Mouse (Mus musculus) intestine, embryonic 14.5 days (tissue): ENCODE data around the gene Cnih1. TPM values are rescaled to one million over a fixed set of nuclear protein-coding genes. Genes with fewer than 3 reads are reported as not detected.

ENCODE experiments used
- ATAC-seq: fragments of 200-750 bp; cut with Nextera tagmentation; replicated peaks from 2 replicates; pipeline ENCODE4 v1.8.0; 2017; ENCODE audit warnings: low read depth, moderate number of reproducible peaks, moderate TSS enrichment, moderate library complexity; ENCODE audit not compliant: low FRiP score, low TSS enrichment
- DNase-seq: peaks from one replicate; pipeline ENCODE4 v3.0.0-alpha.2; 2018; ENCODE audit warnings: low spot score
- H3K27ac ChIP-seq: fragments of 300-500 bp; sonication (generic); 2 replicates; pipeline ENCODE4 v1.5.1; 2014; ENCODE audit warnings: low read depth, mild to moderate bottlenecking, control low read depth
- H3K27me3 ChIP-seq: fragments of 300-500 bp; sonication (generic); replicated peaks from 2 replicates; pipeline ENCODE4 v1.6.1; 2014; ENCODE audit warnings: low read length, control low read depth; ENCODE audit not compliant: control insufficient read depth, insufficient read depth
- H3K36me3 ChIP-seq: fragments of 300-500 bp; sonication (generic); 2 replicates; pipeline ENCODE4 v1.6.1; 2014; ENCODE audit warnings: low read length, control low read depth; ENCODE audit not compliant: control insufficient read depth, insufficient read depth
- H3K4me1 ChIP-seq: fragments of 300-500 bp; sonication (generic); replicated peaks from 2 replicates; pipeline ENCODE4 v1.6.1; 2014; ENCODE audit warnings: low read length, control low read depth, mixed read lengths; ENCODE audit not compliant: control insufficient read depth, insufficient read depth
- H3K4me2 ChIP-seq: fragments of 300-500 bp; sonication (generic); 2 replicates; pipeline ENCODE4 v1.6.1; 2014; ENCODE audit warnings: low read length
- H3K4me3 ChIP-seq: fragments of 300-500 bp; sonication (generic); 2 replicates; pipeline ENCODE4 v1.5.1; 2014; ENCODE audit warnings: low read depth, low read length, control low read depth, mixed read lengths
- H3K9ac ChIP-seq: fragments of 300-500 bp; sonication (generic); 2 replicates; pipeline ENCODE4 v1.6.1; 2014; ENCODE audit warnings: mild to moderate bottlenecking, low read length
- H3K9me3 ChIP-seq: fragments of 300-500 bp; sonication (generic); 2 replicates; pipeline ENCODE4 v1.6.1; 2016; ENCODE audit warnings: low read length, control low read depth; ENCODE audit not compliant: control insufficient read depth
- WGBS: fragments of 180-500 bp; shearing (Covaris S2); extraction: QIAGEN DNeasy Blood & Tissue Kit; methylation state at CpG from one replicate; pipeline ENCODE4 v1.1.7; 2014; 5-methylcytosine and 5-hydroxymethylcytosine counted together
- polyA plus RNA-seq: library from polyadenylated mRNA; unstranded; fragments of >200 nt; fragmentation: Nextera tagmentation; extraction: Ambion mirVana; gene quantifications from 2 replicates; pipeline ENCODE4 v1.2.1, GENCODE M21; 2014

The Cnih1 gene
- polyA plus RNA-seq, 1 experiment from 2014 or later, result 207 TPM

- 88% methylated on average over 8 of the region's 8 CpGs for WGBS
- no peak overlapping the region for H3K4me3 ChIP-seq
- no peak for ATAC-seq
- H3K4me2 ChIP-seq, result no peak overlapping the region
- H3K9me3 ChIP-seq, result peaks cover 7% of the 10 kb centered on the region
- no peak for DNase-seq
- H3K27me3 ChIP-seq, result no peaks in the 10 kb centered on the region
- no peak overlapping the region for H3K9ac ChIP-seq
- peaks cover 53% of the 10 kb centered on the region for H3K36me3 ChIP-seq
- H3K4me1 ChIP-seq, result peaks cover 10% of the 10 kb centered on the region
- H3K27ac ChIP-seq, result no peak overlapping the region
Measured at GRCm38 (mm10) chr14:46782187-46782828, 5.9 kb downstream of the Cnih1 start.

- Histone ChIP-seq H3K27me3 (no peaks in the 10 kb centered on the region), H3K4me2 (no peak overlapping the region), H3K27ac (no peak overlapping the region), H3K4me3 (no peak overlapping the region), H3K9ac (no peak overlapping the region), H3K9me3 (peaks cover 7% of the 10 kb centered on the region), H3K4me1 (0 out of 2 replicates have a peak, but pooled peaks cover 2% of the 10 kb centered on the region), H3K36me3 (peaks cover 65% of the 10 kb centered on the region)
- ATAC-seq (no peak), DNase-seq (no peak)
- WGBS, result 93% methylated on average over 7 of the region's 7 CpGs
Measured at GRCm38 (mm10) chr14:46781086-46781485, 7.1 kb downstream of the Cnih1 start.

GRCm38 (mm10) chr14:46779217-46779616 is 9.0 kb downstream of the Cnih1 start:
- Histone ChIP-seq H3K27me3 (no peaks in the 10 kb centered on the region), H3K9ac (no peak overlapping the region), H3K4me1 (no peaks in the 10 kb centered on the region), H3K4me2 (no peak overlapping the region), H3K4me3 (no peak overlapping the region), H3K9me3 (peaks cover 7% of the 10 kb centered on the region), H3K27ac (no peak overlapping the region), H3K36me3 (peaks cover 84% of the 10 kb centered on the region)
- WGBS, result 94% methylated on average over 7 of the region's 7 CpGs
- ATAC-seq (no peak), DNase-seq (no peak)

- Histone ChIP-seq H3K27ac (no peak overlapping the region), H3K4me1 (no peaks in the 10 kb centered on the region), H3K9me3 (peaks cover 7% of the 10 kb centered on the region), H3K36me3 (peaks cover 85% of the 10 kb centered on the region), H3K4me3 (no peak overlapping the region), H3K9ac (no peak overlapping the region), H3K4me2 (no peak overlapping the region), H3K27me3 (no peaks in the 10 kb centered on the region)
- WGBS, result 92% methylated on average over 9 of the region's 9 CpGs
- ATAC-seq (no peak), DNase-seq (no peak)
Measured at GRCm38 (mm10) chr14:46778756-46779155, 9.5 kb downstream of the Cnih1 start.

GRCm38 (mm10) chr14:46770036-46770435 is 18.2 kb downstream of the Cnih1 start:
- Histone ChIP-seq H3K4me2 (no peak overlapping the region), H3K9me3 (no peaks in the 10 kb centered on the region), H3K27me3 (no peaks in the 10 kb centered on the region), H3K9ac (no peak overlapping the region), H3K36me3 (peaks cover 80% of the 10 kb centered on the region), H3K4me1 (no peaks in the 10 kb centered on the region), H3K27ac (no peak overlapping the region), H3K4me3 (no peak overlapping the region)
- no peak for ATAC-seq
- WGBS, result 67% methylated on average over 6 of the region's 6 CpGs
- no peak for DNase-seq

- 88% methylated on average over 12 of the region's 12 CpGs for WGBS
- peaks cover 65% of the 10 kb centered on the region for H3K36me3 ChIP-seq
- no peak overlapping the region for H3K4me2 ChIP-seq
- no peaks in the 10 kb centered on the region for H3K4me1 ChIP-seq
- H3K9ac ChIP-seq, result no peak overlapping the region
- H3K27me3 ChIP-seq, result no peaks in the 10 kb centered on the region
- H3K27ac ChIP-seq, result no peak overlapping the region
- ATAC-seq (no peak), DNase-seq (no peak)
- H3K9me3 ChIP-seq, result no peaks in the 10 kb centered on the region
- no peak overlapping the region for H3K4me3 ChIP-seq
Measured at GRCm38 (mm10) chr14:46767116-46767515, 21.1 kb downstream of the Cnih1 start.

GRCm38 (mm10) chr14:46761186-46761585 is 27.0 kb downstream of the Cnih1 start:
- H3K27ac ChIP-seq, result no peak overlapping the region
- no peaks in the 10 kb centered on the region for H3K9me3 ChIP-seq
- peaks cover 10% of the 10 kb centered on the region; the same call in 1 of the 2 replicates for H3K4me1 ChIP-seq
- DNase-seq, result peak; percentile 55
- H3K36me3 ChIP-seq, result 0 out of 2 replicates have a peak, but pooled peaks cover 10% of the 10 kb centered on the region
- H3K9ac ChIP-seq, result peak overlapping the region; percentile 58
- peak overlapping the region; percentile 62 for H3K4me3 ChIP-seq
- peak overlapping the region; percentile 80 for H3K4me2 ChIP-seq
- WGBS, result 52% methylated on average over 6 of the region's 6 CpGs
- ATAC-seq, result no peak
- H3K27me3 ChIP-seq, result no peaks in the 10 kb centered on the region

GRCm38 (mm10) chr14:46760355-46761029 is 27.7 kb downstream of the Cnih1 start, which contains the start of gene Cdkn3:
TSS of gene Cdkn3 (plus strand) at chr14:46760541.
- peak; percentile 90 for DNase-seq
- Histone ChIP-seq H3K4me1 (peaks cover 10% of the 10 kb centered on the region; the same call in 1 of the 2 replicates), H3K27ac (peak within 1 kb of the TSS; percentile 24; the same call in 1 of the 2 replicates), H3K4me3 (peak within 1 kb of the TSS; percentile 62), H3K9me3 (no peaks in the 10 kb centered on the region), H3K36me3 (0 out of 2 replicates have a peak, but pooled peaks cover 10% of the 10 kb centered on the region), H3K9ac (peak within 1 kb of the TSS; percentile 58), H3K27me3 (no peaks in the 10 kb centered on the region), H3K4me2 (peak within 1 kb of the TSS; percentile 80)
- WGBS, result under 1% methylated on average over 54 of the region's 54 CpGs
- peak; percentile 99 for ATAC-seq
